Mouse (Mus musculus) liver, postnatal 0 days (tissue): ENCODE measurements around the gene Cyp2d22.

Experiments used
- CTCF ChIP-seq: sonication (generic); IDR thresholded peaks from 2 replicates; pipeline ENCODE4 v1.5.1; 2016; ENCODE audit warnings: antibody characterized with exemption, low read depth
- EP300 ChIP-seq: IDR thresholded peaks from 2 replicates; pipeline ENCODE4 v1.6.1; 2016; ENCODE audit warnings: antibody characterized with exemption, low read depth, mild to moderate bottlenecking

DNA sequence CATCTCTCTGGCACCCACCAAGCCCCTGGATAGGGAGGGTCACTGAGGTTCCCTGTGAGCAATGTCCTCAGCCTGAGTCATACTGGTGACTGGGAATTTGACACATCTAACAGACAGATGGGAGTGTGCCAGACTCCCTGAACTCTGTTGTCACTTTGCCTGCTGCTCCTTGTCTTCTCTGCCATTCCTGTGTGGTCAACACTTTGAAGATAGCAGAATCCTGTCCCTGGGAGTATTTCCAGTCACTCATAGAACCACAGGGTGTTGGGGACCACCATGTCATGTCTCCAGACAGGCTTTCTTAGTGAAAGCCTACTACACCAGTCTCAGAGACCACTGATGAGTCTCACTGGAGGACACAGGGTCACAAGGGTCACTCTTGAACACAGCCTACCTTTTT, 22.0 kb upstream of the Cyp2d22 start:
- TF ChIP-seq CTCF: no peak
- no peak for TF ChIP-seq EP300
